Mouse (Mus musculus) limb, embryonic 10.5 days (tissue): ENCODE results near the gene Cfap99. TPM values are rescaled to one million over a fixed set of nuclear protein-coding genes. Genes with fewer than 3 reads are reported as not detected.

Experiments
- DNase-seq: peaks from one replicate; pipeline ENCODE4 v3.0.0-alpha.2; 2017; ENCODE audit warnings: low spot score
- H3K27ac ChIP-seq: fragments of 300-500 bp; sonication (generic); 2 replicates; pipeline ENCODE4 v1.5.1; 2016; ENCODE audit warnings: mild to moderate bottlenecking
- H3K27me3 ChIP-seq: fragments of 300-500 bp; sonication (generic); 2 replicates; pipeline ENCODE4 v1.6.1; 2016; ENCODE audit warnings: low read depth, mild to moderate bottlenecking; ENCODE audit not compliant: poor library complexity, severe bottlenecking
- H3K36me3 ChIP-seq: fragments of 300-500 bp; sonication (generic); 2 replicates; pipeline ENCODE4 v1.6.1; 2016; ENCODE audit warnings: mild to moderate bottlenecking, moderate library complexity
- H3K4me1 ChIP-seq: fragments of 300-500 bp; sonication (generic); 2 replicates; pipeline ENCODE4 v1.6.1; 2016
- H3K4me3 ChIP-seq: fragments of 300-500 bp; sonication (generic); 2 replicates; pipeline ENCODE4 v1.5.1; 2016; ENCODE audit warnings: mild to moderate bottlenecking, moderate library complexity
- H3K9me3 ChIP-seq: fragments of 300-500 bp; sonication (generic); replicated peaks from 2 replicates; pipeline ENCODE4 v1.6.1; 2016; ENCODE audit warnings: mild to moderate bottlenecking
- WGBS: fragments of 180-500 bp; shearing (Covaris S2); methylation state at CpG from one replicate; pipeline ENCODE4 v1.1.7; 2016; 5-methylcytosine and 5-hydroxymethylcytosine counted together
- polyA plus RNA-seq: library from polyadenylated mRNA; unstranded; fragments of >200 nt; fragmentation: Nextera tagmentation; extraction: Ambion mirVana; gene quantifications from 2 replicates; pipeline ENCODE4 v1.2.1, GENCODE M21; 2016

Cfap99 gene
- polyA plus RNA-seq: not detected in 2 replicates

DNA sequence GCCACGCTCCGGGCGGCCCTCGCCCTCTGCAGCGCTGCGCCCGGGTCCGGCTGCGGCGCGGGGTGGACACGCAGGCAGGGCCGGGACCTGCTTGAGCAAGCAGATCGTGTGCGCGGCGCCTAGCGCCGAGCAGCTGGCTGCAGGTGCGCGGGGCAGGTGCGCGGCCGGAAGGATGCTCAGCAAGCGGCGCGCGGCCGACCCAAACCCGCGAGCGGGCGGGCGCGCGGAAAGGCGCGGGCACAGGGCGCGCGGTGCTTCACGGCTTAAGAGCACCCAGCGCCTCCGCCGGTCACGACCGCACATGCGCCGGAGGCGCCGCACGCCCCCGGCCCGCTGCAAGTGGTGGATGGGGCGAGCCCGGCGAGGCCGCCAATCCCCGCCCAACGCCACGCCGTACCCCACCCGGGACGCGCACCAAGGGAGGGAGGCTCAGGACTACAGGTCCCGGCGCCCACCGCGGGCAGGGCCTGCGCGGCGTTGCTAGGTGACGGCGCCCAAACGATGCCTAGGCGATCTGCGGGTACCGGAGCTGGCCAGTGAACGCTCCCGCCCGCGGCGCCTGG, at the start of gene Cfap99, which contains the start of gene Zfyve28:
Cfap99 (plus strand) TSS at position 447 of the 563 bp plus-strand sequence.
Zfyve28 (minus strand) TSS at position 296 of the 563 bp plus-strand sequence.
- peaks cover 92% of the 10 kb centered on the region for H3K27me3 ChIP-seq
- DNase-seq: peak; percentile 86
- H3K4me1 ChIP-seq: peaks cover 31% of the 10 kb centered on the region
- under 1% methylated on average over 83 of the region's 83 CpGs for WGBS
- peak within 1 kb of the TSS; percentile 72 for H3K4me3 ChIP-seq
- no peaks in the 10 kb centered on the region for H3K36me3 ChIP-seq
- no peaks in the 10 kb centered on the region for H3K9me3 ChIP-seq
- H3K27ac ChIP-seq: 0 out of 2 replicates have a peak within 1 kb of the TSS, but pooled peaks have one; percentile 56

DNA sequence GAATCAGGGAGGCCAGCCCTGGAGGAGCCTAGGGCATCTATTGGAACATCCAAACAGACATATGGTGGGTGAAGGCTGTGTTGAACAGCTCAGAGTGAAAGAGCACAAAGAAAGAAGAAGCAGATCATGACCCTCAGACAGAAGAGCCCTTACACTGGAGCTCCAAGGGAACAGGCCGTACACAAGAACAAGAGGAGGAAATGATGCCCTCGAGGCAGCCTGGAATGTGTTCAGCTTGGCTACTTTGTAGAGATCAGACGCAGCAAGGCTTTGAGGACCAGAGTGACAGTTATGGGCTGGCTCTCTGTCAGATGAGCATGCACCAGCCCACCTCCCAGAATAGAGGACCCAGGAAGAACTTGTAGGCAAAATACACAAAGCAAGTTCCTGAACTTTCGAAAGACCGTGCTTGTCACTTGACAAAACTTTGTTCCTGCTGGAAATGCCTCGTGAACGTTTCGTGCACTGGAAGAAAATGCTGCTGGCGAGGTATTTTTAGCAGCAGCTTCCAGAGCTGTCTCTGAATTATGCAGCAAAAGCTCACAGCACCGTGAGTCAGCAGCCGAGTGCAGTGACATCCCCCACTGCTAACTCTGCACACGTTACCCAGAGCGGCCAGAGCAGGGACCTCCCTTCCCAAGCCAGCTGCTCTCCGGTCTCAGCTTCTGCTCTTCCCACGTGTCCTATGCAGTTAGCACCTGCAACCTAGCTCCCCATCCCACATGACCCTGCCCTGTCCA, 46.0 kb upstream of the Cfap99 start:
- 60% methylated on average over 15 of the region's 15 CpGs for WGBS
- no peak overlapping the region for H3K27ac ChIP-seq

DNA sequence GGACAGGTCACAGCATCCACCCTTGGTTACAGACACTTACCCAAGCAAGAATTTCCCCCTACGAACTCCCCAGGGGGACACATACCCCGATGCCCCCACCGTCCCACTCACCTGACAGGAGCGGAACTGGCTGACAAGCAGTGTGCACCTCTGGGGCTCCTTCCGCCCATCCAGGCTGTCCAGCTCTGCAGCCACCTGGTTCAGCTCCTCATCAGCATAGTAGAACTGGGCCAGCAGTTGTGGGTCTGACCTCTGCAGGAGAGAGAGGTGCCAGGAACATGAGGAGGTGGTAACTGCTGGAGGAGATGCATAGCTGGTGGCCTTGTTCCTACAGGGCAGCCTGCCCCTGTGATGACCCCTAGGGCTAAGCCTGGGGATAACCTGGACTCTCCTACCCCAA, 45.3 kb upstream of the Cfap99 start:
- H3K9me3 ChIP-seq: no peaks in the 10 kb centered on the region
- peaks cover 19% of the 10 kb centered on the region; the same call in 1 of the 2 replicates for H3K4me1 ChIP-seq
- H3K4me3 ChIP-seq: no peak overlapping the region
- WGBS: 94% methylated on average over 5 of the region's 5 CpGs
- H3K27ac ChIP-seq: no peak overlapping the region
- no peaks in the 10 kb centered on the region for H3K36me3 ChIP-seq
- no peaks in the 10 kb centered on the region for H3K27me3 ChIP-seq
- DNase-seq: no peak

More for the DNA sequence above, 46.0 kb upstream of the Cfap99 start:
- no peak overlapping the region for H3K4me3 ChIP-seq
- no peaks in the 10 kb centered on the region for H3K27me3 ChIP-seq
- H3K36me3 ChIP-seq: no peaks in the 10 kb centered on the region
- H3K9me3 ChIP-seq: no peaks in the 10 kb centered on the region
- no peak for DNase-seq
- H3K4me1 ChIP-seq: peaks cover 19% of the 10 kb centered on the region; the same call in 1 of the 2 replicates

DNA sequence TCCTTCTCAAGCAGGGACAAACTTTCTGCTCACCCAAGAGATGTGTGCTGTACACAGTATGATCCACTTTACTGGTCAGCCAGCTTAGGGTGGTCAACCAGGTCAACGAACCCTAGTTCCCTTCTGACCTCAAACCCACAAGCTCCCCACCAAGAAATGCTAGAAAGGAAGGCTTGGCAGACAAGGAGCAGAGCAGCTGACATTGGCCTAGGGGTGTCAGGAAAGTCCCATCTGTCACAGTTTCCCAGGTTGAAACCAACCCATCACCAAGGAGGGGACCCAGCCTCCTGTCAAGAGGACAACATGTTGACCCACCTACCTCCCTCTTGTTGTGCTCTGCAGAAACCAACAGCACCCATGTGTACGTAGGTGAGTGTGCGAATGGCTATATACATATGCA, 42.0 kb upstream of the Cfap99 start:
- WGBS: 93% methylated on average over 3 of the region's 3 CpGs

DNA sequence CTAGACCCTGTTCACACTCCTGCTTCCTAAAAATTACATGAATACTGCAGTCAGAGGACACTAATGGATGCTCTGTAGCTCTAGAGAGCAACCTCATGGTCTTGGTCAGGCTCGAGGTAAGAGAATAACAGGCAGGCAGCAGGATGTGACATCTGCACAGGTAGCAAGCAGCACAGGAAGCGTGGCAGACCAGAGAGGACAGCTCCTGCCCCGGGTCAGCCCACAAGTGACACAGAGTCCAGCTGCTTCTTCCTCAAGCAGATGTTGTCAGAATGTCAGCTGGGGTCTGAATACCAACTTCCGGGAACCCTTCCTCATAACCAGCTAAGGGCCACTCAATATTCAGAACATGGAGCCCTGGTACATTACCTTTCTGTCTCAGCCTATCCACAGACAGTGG, 39.3 kb upstream of the Cfap99 start:
- H3K4me3 ChIP-seq: no peak overlapping the region
- no peaks in the 10 kb centered on the region for H3K36me3 ChIP-seq
- no peak for DNase-seq
- 82% methylated on average over 4 of the region's 4 CpGs for WGBS
- no peaks in the 10 kb centered on the region for H3K9me3 ChIP-seq
- peaks cover 11% of the 10 kb centered on the region; the same call in 1 of the 2 replicates for H3K4me1 ChIP-seq
- no peak overlapping the region for H3K27ac ChIP-seq
- H3K27me3 ChIP-seq: no peaks in the 10 kb centered on the region

More for the DNA sequence above, 42.0 kb upstream of the Cfap99 start:
- no peak for DNase-seq
- Histone ChIP-seq H3K4me3 (no peak overlapping the region), H3K27me3 (no peaks in the 10 kb centered on the region), H3K4me1 (peaks cover 19% of the 10 kb centered on the region; the same call in 1 of the 2 replicates), H3K9me3 (no peaks in the 10 kb centered on the region), H3K27ac (no peak overlapping the region), H3K36me3 (no peaks in the 10 kb centered on the region)

DNA sequence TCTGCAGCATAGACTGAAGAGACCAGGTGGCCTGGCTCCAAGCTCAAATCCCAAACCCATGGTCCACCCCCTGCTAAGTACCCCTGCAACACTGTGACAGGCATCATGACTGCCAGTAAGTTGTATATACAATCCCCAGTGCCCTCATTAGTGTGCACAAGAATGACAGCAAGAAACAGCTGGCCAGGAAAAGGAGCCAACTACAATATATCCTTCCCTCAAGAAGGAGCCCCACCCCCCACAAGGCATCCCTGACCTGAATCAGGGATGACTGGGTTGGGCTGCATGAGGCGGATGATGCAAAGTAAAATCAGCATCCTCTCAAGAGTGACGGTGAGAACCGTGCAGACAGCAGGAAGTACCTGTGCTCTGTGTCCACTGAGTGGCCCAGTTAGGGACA, 38.3 kb upstream of the Cfap99 start:
- no peak for DNase-seq
- no peaks in the 10 kb centered on the region for H3K9me3 ChIP-seq
- H3K4me1 ChIP-seq: peaks cover 11% of the 10 kb centered on the region; the same call in 1 of the 2 replicates
- H3K27ac ChIP-seq: no peak overlapping the region
- no peaks in the 10 kb centered on the region for H3K36me3 ChIP-seq
- no peak overlapping the region for H3K4me3 ChIP-seq
- H3K27me3 ChIP-seq: no peaks in the 10 kb centered on the region
- WGBS: 77% methylated on average over 3 of the region's 3 CpGs

DNA sequence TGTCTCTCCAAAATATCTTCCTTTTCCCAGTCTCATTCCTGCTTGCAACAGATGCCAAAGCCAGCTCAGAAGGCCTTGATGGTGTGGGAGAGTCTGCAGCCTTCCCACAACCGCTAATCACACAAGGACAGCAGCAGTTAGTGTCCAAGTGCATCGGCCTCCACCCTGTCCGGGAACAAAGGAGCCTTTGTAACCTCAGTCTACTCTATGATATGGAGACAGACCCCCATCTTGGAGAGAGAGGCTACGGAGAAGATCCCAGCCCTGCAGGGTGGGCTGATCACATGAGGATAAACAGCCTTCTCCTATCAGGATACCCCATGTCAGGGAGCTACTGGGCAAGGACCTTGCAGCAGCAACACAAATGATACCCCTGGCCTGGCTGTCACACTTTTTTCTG, 36.6 kb upstream of the Cfap99 start:
- no peaks in the 10 kb centered on the region for H3K36me3 ChIP-seq
- no peaks in the 10 kb centered on the region for H3K27me3 ChIP-seq
- no peak for DNase-seq
- 76% methylated on average over 4 of the region's 4 CpGs for WGBS
- no peaks in the 10 kb centered on the region for H3K9me3 ChIP-seq
- H3K27ac ChIP-seq: no peak overlapping the region
- no peak overlapping the region for H3K4me3 ChIP-seq
- H3K4me1 ChIP-seq: peaks cover 11% of the 10 kb centered on the region; the same call in 1 of the 2 replicates

DNA sequence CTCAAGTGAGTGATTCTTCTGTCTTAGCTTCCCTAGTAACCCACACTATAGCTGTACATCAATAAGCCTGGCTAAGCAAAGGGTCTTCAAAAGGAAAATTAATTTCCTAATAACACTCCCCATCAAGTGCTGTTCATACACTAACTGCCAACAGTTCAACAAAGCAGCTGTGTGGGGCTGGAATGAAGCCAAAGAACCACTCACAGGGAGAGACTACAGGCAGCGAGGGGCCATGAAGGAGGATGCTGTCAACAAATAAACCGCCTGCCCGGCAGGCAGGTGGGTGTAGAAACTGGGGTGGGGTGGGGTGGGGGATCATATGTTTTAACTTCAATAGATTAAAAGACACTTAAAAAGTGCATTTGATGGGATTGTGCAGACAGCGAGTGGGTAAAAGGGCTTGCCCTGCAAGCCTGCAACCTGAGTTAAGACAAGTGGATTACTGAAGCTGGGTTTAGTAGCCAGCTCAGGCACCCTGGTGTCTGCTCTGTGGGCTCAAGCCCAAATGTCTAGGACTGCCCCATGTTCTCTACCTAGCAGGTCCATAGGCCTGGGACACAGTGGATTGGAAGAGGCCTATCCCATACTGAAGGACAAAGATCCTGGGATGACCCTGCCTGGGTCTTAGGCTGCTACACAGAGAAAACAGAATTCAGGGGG, 36.0 kb upstream of the Cfap99 start:
- no peak for DNase-seq
- H3K4me1 ChIP-seq: 0 out of 2 replicates have a peak, but pooled peaks cover 6% of the 10 kb centered on the region
- H3K27me3 ChIP-seq: no peaks in the 10 kb centered on the region
- H3K4me3 ChIP-seq: no peak overlapping the region
- H3K9me3 ChIP-seq: no peaks in the 10 kb centered on the region
- WGBS: 82% methylated on average over 4 of the region's 4 CpGs
- no peaks in the 10 kb centered on the region for H3K36me3 ChIP-seq
- H3K27ac ChIP-seq: no peak overlapping the region

DNA sequence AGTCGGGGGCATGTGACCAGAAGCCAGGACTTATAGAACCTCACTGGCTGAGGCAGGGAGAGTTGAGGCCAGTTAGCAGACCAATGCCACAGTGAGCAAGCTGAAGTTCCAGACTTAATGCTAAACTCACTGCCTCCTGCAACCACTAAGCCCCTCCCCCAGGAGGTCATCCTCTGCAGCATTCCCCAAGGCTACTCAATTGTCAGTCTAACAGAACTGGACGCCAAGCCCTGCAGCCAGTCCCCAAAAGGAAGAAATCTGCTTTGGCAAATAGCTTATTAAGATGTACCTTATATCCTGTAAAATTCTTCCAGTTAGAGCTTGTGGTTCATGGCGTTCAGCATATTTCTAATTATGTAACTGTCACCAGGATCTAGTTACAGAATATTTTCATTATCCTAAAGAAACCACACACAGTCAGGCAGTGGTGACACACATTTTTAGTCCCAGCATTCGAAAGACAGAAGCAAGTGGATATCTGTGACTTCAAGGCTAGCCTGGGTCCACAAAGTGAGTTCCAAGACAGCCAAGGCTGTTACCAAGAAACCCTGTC, 35.4 kb upstream of the Cfap99 start:
- Histone ChIP-seq H3K36me3 (no peaks in the 10 kb centered on the region), H3K4me3 (no peak overlapping the region), H3K9me3 (no peaks in the 10 kb centered on the region), H3K27ac (no peak overlapping the region), H3K27me3 (no peaks in the 10 kb centered on the region), H3K4me1 (0 out of 2 replicates have a peak, but pooled peaks cover 6% of the 10 kb centered on the region)
- no peak for DNase-seq
- WGBS: 64% methylated on average over 4 of the region's 4 CpGs

DNA sequence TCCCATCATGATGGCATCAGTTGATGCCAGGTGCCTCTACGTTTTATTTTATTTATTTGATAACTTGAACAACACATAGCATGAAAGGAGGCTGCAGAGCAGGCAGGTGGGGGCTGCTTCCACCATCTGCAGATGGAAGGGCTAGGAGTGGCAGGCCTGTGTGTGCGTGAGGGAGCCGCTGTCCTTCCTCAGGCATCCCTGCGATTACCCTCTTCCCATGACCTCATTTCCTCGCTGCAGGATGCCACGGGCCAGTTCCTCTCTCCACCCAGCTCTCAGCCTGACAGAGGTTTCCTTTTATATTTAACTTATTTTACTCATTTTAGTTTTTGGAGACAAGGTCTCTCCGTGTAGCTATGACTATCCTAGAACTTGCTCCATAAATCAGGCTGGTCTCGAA, 34.1 kb upstream of the Cfap99 start:
- DNase-seq: no peak
- 0 out of 2 replicates have a peak, but pooled peaks cover 6% of the 10 kb centered on the region for H3K4me1 ChIP-seq
- 80% methylated on average over 8 of the region's 8 CpGs for WGBS
- no peaks in the 10 kb centered on the region for H3K9me3 ChIP-seq
- no peak overlapping the region for H3K27ac ChIP-seq
- H3K27me3 ChIP-seq: no peaks in the 10 kb centered on the region
- no peak overlapping the region for H3K4me3 ChIP-seq
- no peaks in the 10 kb centered on the region for H3K36me3 ChIP-seq

DNA sequence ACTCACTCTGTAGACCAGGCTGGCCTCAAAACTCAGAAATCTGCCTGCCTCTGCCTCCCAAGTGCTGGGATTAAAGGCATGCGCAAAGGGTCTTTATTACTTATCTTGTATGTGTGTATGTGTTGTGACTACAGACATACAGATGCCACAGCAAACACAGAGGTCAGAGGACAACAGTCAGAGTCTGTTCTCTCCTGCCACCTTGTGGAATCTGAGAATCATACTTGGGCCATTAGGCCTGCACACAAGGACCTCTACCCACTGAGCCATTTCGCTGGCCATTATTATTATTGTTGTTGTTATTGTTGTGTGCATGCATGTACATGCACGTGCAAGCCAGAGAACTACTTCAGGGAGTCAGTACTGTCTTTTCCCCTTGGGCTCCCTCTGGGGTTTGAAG, 33.2 kb upstream of the Cfap99 start:
- Histone ChIP-seq H3K4me1 (0 out of 2 replicates have a peak, but pooled peaks cover 6% of the 10 kb centered on the region), H3K36me3 (no peaks in the 10 kb centered on the region), H3K4me3 (no peak overlapping the region), H3K27ac (no peak overlapping the region), H3K27me3 (no peaks in the 10 kb centered on the region), H3K9me3 (no peaks in the 10 kb centered on the region)
- no peak for DNase-seq
- WGBS: 86% methylated on average over 3 of the region's 3 CpGs

DNA sequence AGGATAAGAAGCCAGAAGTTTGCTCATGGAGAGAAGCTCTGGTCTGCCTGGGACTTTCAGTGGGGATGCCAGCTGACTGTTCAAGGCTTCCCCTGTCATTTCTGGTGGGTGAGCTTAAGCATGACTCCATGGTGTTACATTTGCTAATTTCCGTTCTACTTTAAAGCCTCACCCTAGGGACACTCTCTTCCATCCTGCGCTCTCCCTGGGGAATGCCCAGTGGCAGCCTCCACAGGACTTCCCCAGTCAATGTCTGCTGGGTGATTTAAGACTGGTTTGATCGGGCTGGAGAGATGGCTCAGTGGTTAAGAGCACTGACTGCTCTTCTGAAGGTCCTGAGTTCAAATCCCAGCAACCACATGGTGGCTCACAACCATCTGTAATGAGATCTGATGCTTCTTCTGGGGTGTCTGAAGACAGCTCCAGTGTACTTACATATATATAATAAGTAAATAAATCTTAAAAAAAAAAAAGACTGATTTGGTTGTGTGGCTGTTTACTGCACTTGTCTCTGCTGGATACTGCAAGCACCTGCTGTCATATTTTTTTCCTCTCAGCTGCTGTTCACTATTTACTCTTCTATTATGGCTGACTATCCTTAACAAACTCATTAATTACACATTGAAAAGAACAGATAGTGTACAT, 29.1 kb upstream of the Cfap99 start:
- Histone ChIP-seq H3K27me3 (no peaks in the 10 kb centered on the region), H3K4me1 (no peaks in the 10 kb centered on the region), H3K27ac (no peak overlapping the region), H3K4me3 (no peak overlapping the region), H3K36me3 (no peaks in the 10 kb centered on the region), H3K9me3 (no peaks in the 10 kb centered on the region)
- WGBS: 80% methylated on average over 3 of the region's 3 CpGs
- no peak for DNase-seq
